Mouse (Mus musculus): ENCODE results near the gene Rnf126. TPM values are rescaled to one million over a fixed set of nuclear protein-coding genes. Genes with fewer than 3 reads are reported as not detected.

Rnf126 gene
- polyA plus RNA-seq, 1 experiment, result 49.6 TPM

- Histone ChIP-seq H3K27ac (ENCODE audit: insufficient read depth, low read length) (no peak within 1 kb of the TSS), H3K4me3 (ENCODE audit: low read depth, low read length) (peak within 1 kb of the TSS; percentile 87), H3K9me3 (replicated peaks; ENCODE audit: control insufficient read depth, insufficient read depth, low read length, poor library complexity, severe bottlenecking) (no peaks in the 10 kb centered on the region), H3K27me3 (ENCODE audit: control insufficient read depth, insufficient read depth, low read length, poor library complexity, severe bottlenecking) (no peaks in the 10 kb centered on the region), H3K36me3 (ENCODE audit: control insufficient read depth, insufficient read depth, low read length, poor library complexity, severe bottlenecking) (no peaks in the 10 kb centered on the region; the same call in 1 of the 2 replicates), H3K9ac (ENCODE audit: low read depth, poor library complexity, severe bottlenecking) (no peak within 1 kb of the TSS), H3K4me1 (ENCODE audit: control insufficient read depth, insufficient read depth, low read length) (no peaks in the 10 kb centered on the region)
- TF ChIP-seq EP300 (IDR thresholded peaks at IDR 0.05; ENCODE audit: insufficient read depth, low read depth, low read length) (no peak), POLR2A (IDR thresholded peaks at IDR 0.05; ENCODE audit: insufficient read depth, low read length) (no peak), CTCF (IDR thresholded peaks at IDR 0.05; ENCODE audit: low read depth, low read length) (no peak)
Measured at GRCm38 (mm10) chr10:79754856-79755516, 11.8 kb downstream of the Rnf126 start, which contains the start of gene Fgf22. TSS of gene Fgf22 (plus strand) at chr10:79755076.

DNA sequence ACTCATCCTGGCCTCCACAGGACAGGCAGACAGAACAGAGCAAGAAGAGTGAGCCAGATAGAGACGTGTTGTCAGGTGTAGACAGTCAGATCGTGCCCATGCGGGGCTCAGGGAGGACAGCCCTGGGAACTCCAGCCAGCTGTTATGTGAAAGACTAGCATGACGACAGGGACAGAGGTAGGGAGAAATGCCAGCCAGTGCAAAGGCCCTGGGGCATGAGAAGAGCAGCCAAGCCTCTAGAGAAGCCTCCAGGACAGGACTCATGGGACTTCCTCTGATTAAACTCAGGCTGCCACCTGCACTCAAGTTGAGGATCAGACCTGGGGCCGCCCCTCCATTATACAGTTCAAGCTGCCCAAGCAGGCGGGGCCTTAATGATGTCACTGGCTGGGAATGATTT, 18.3 kb downstream of the Rnf126 start:
- Histone ChIP-seq H3K9ac (ENCODE audit: low read depth, poor library complexity, severe bottlenecking) (no peak overlapping the region), H3K27me3 (ENCODE audit: control insufficient read depth, insufficient read depth, low read length, poor library complexity, severe bottlenecking) (no peaks in the 10 kb centered on the region), H3K4me1 (ENCODE audit: control insufficient read depth, insufficient read depth, low read length) (no peaks in the 10 kb centered on the region), H3K36me3 (ENCODE audit: control insufficient read depth, insufficient read depth, low read length, poor library complexity, severe bottlenecking) (no peaks in the 10 kb centered on the region), H3K9me3 (replicated peaks; ENCODE audit: control insufficient read depth, insufficient read depth, low read length, poor library complexity, severe bottlenecking) (no peaks in the 10 kb centered on the region), H3K27ac (ENCODE audit: insufficient read depth, low read length) (no peak overlapping the region), H3K4me3 (ENCODE audit: low read depth, low read length) (no peak overlapping the region)
- TF ChIP-seq EP300 (IDR thresholded peaks at IDR 0.05; ENCODE audit: insufficient read depth, low read depth, low read length), result no peak
- no peak for TF ChIP-seq POLR2A (IDR thresholded peaks at IDR 0.05; ENCODE audit: insufficient read depth, low read length)
- no peak for TF ChIP-seq CTCF (IDR thresholded peaks at IDR 0.05; ENCODE audit: low read depth, low read length)

DNA sequence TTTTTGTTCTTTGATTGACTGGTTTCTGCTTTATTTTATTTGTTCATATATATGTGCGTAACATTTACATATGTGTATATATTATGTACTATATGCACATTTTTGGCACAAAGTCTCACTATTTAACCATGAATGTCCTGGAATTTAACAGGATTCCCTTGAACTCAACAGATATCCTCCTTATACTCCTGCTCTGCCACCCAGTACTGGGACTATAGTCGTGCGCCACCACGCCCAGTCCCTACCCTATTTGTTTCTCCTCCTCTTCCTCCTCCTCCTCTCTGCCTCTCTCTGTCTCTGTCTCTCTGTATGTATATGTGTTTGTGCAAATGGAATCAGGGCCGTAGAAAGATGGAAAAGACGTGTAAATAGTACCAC, 20.0 kb downstream of the Rnf126 start:
- TF ChIP-seq CTCF (IDR thresholded peaks at IDR 0.05; ENCODE audit: low read depth, low read length) (no peak), POLR2A (IDR thresholded peaks at IDR 0.05; ENCODE audit: insufficient read depth, low read length) (no peak), EP300 (IDR thresholded peaks at IDR 0.05; ENCODE audit: insufficient read depth, low read depth, low read length) (no peak)
- Histone ChIP-seq H3K27me3 (ENCODE audit: control insufficient read depth, insufficient read depth, low read length, poor library complexity, severe bottlenecking) (no peaks in the 10 kb centered on the region), H3K27ac (ENCODE audit: insufficient read depth, low read length) (peak overlapping the region; percentile 52), H3K9me3 (replicated peaks; ENCODE audit: control insufficient read depth, insufficient read depth, low read length, poor library complexity, severe bottlenecking) (peaks cover 6% of the 10 kb centered on the region), H3K36me3 (ENCODE audit: control insufficient read depth, insufficient read depth, low read length, poor library complexity, severe bottlenecking) (peaks cover 13% of the 10 kb centered on the region), H3K4me3 (ENCODE audit: low read depth, low read length) (peak overlapping the region; percentile 47; the same call in 1 of the 2 replicates), H3K4me1 (ENCODE audit: control insufficient read depth, insufficient read depth, low read length) (no peaks in the 10 kb centered on the region), H3K9ac (ENCODE audit: low read depth, poor library complexity, severe bottlenecking) (0 out of 2 replicates have a peak overlapping the region, but pooled peaks have one; percentile 39)

DNA sequence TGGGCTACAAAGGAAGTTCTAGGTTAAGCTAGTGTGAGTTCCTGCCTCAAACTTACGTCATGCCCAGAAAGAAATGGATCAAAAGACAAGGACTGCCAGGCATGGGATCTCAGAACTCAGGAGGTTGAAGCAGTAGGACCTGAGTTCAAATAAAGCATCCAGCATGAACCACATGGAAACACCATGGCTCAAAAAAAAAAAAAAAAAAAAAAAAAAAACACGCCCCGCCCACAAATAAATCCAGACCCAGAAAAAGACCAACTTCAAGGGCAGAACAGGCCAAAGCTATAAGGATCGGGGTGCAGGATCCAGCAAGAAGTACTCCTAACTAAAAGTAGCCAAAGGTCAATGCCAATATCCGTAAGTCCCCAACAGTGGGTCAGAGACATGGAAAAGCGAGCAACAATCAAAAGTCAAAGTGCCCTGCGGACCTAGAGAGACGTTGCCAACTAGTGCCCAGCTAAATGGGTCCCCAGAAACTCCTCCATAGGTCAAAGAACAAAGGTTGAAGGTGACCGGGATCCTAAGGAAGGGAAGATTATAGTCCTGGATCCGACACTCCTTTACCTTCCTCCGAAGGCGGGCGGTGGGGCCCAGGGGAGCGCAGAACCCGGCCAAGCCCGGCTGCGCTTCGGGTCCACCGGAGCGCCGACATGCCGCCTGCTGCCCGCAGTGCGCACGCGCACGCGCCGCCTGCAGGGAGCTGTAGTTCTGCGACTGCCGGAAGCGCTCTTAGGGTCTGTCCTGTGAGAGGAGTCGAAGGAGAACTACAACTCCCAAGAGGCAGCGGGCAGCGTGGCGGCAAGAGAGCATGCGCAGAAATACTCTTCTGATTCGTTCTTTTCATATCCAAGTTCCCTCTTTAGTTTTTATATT, 20.6 kb downstream of the Rnf126 start, which contains the start of gene Polrmt:
Gene Polrmt, minus strand, starts transcription at position 684 of the 876 bp plus-strand sequence.
- Histone ChIP-seq H3K36me3 (ENCODE audit: control insufficient read depth, insufficient read depth, low read length, poor library complexity, severe bottlenecking) (peaks cover 19% of the 10 kb centered on the region), H3K27me3 (ENCODE audit: control insufficient read depth, insufficient read depth, low read length, poor library complexity, severe bottlenecking) (no peaks in the 10 kb centered on the region), H3K27ac (ENCODE audit: insufficient read depth, low read length) (peak within 1 kb of the TSS; percentile 52), H3K9me3 (replicated peaks; ENCODE audit: control insufficient read depth, insufficient read depth, low read length, poor library complexity, severe bottlenecking) (peaks cover 12% of the 10 kb centered on the region), H3K4me1 (ENCODE audit: control insufficient read depth, insufficient read depth, low read length) (no peaks in the 10 kb centered on the region), H3K9ac (ENCODE audit: low read depth, poor library complexity, severe bottlenecking) (peak within 1 kb of the TSS; percentile 90), H3K4me3 (ENCODE audit: low read depth, low read length) (peak within 1 kb of the TSS; percentile 94)
- TF ChIP-seq POLR2A (IDR thresholded peaks at IDR 0.05; ENCODE audit: insufficient read depth, low read length) (peak; percentile 34), CTCF (IDR thresholded peaks at IDR 0.05; ENCODE audit: low read depth, low read length) (no peak)

- Histone ChIP-seq H3K27ac (ENCODE audit: insufficient read depth, low read length) (no peak overlapping the region), H3K9ac (ENCODE audit: low read depth, poor library complexity, severe bottlenecking) (0 out of 2 replicates have a peak overlapping the region, but pooled peaks have one; percentile 90), H3K4me3 (ENCODE audit: low read depth, low read length) (no peak overlapping the region), H3K4me1 (ENCODE audit: control insufficient read depth, insufficient read depth, low read length) (no peaks in the 10 kb centered on the region), H3K9me3 (replicated peaks; ENCODE audit: control insufficient read depth, insufficient read depth, low read length, poor library complexity, severe bottlenecking) (peaks cover 19% of the 10 kb centered on the region), H3K27me3 (ENCODE audit: control insufficient read depth, insufficient read depth, low read length, poor library complexity, severe bottlenecking) (no peaks in the 10 kb centered on the region), H3K36me3 (ENCODE audit: control insufficient read depth, insufficient read depth, low read length, poor library complexity, severe bottlenecking) (peaks cover 26% of the 10 kb centered on the region)
- no peak for TF ChIP-seq EP300 (IDR thresholded peaks at IDR 0.05; ENCODE audit: insufficient read depth, low read depth, low read length)
- TF ChIP-seq POLR2A (IDR thresholded peaks at IDR 0.05; ENCODE audit: insufficient read depth, low read length), result no peak
- no peak for TF ChIP-seq CTCF (IDR thresholded peaks at IDR 0.05; ENCODE audit: low read depth, low read length)
Measured at GRCm38 (mm10) chr10:79745411-79745810, 21.3 kb downstream of the Rnf126 start.
